Mouse (Mus musculus): ENCODE results near the gene Stx1a. TPM values are rescaled to one million over a fixed set of nuclear protein-coding genes. Genes with fewer than 3 reads are reported as not detected.
A peak's percentile ranks its signal among the peaks of the same experiment; 100 is the strongest.

Stx1a gene
- total and polyA plus RNA-seq, 2 experiments = 0.09 to 1.3 TPM

- H3K36me3 ChIP-seq (ENCODE audit: control insufficient read depth, insufficient read depth, low read length) = no peaks in the 10 kb centered on the region
- peak overlapping the region; percentile 12; the same call in 1 of the 2 replicates for H3K9ac ChIP-seq (ENCODE audit: low read depth, low read length)
- TF ChIP-seq CTCF (IDR thresholded peaks at IDR 0.05; ENCODE audit: low read depth, low read length) = no peak
- TF ChIP-seq POLR2A (IDR thresholded peaks at IDR 0.05; ENCODE audit: extremely low read depth, insufficient read depth, low read length) = no peak
- H3K4me1 ChIP-seq (ENCODE audit: control insufficient read depth, insufficient read depth, low read length) = peaks cover 19% of the 10 kb centered on the region
- peaks cover 8% of the 10 kb centered on the region; the same call in 1 of the 2 replicates for H3K79me2 ChIP-seq (ENCODE audit: control insufficient read depth, insufficient read depth, low read length)
- H3K4me3 ChIP-seq (ENCODE audit: insufficient read depth, low read depth, low read length) = peak overlapping the region; percentile 43; the same call in 1 of the 2 replicates
- no peaks in the 10 kb centered on the region for H3K27me3 ChIP-seq (ENCODE audit: control insufficient read depth, insufficient read depth, low read length)
- WGBS = 76% methylated on average over 26 of the region's 26 CpGs
- no peak for DNase-seq (ENCODE audit: extremely low read depth, low read depth, low spot score)
- H3K27ac ChIP-seq (replicated peaks; ENCODE audit: insufficient read depth, low read depth, low read length) = peak overlapping the region; percentile 13; the same call in 1 of the 2 replicates
These were observed 11.3 kb upstream of the Stx1a start for GRCm38 (mm10) chr5:135011809-135012613.

- peaks cover 19% of the 10 kb centered on the region for H3K4me1 ChIP-seq (ENCODE audit: control insufficient read depth, insufficient read depth, low read length)
- no peaks in the 10 kb centered on the region for H3K27me3 ChIP-seq (ENCODE audit: control insufficient read depth, insufficient read depth, low read length)
- H3K9ac ChIP-seq (ENCODE audit: low read depth, low read length) = no peak overlapping the region
- DNase-seq (ENCODE audit: extremely low read depth, low read depth, low spot score) = peak; percentile 48
- H3K79me2 ChIP-seq (ENCODE audit: control insufficient read depth, insufficient read depth, low read length) = peaks cover 8% of the 10 kb centered on the region; the same call in 1 of the 2 replicates
- no peak overlapping the region for H3K4me3 ChIP-seq (ENCODE audit: insufficient read depth, low read depth, low read length)
- no peaks in the 10 kb centered on the region for H3K36me3 ChIP-seq (ENCODE audit: control insufficient read depth, insufficient read depth, low read length)
- no peak overlapping the region for H3K27ac ChIP-seq (replicated peaks; ENCODE audit: insufficient read depth, low read depth, low read length)
- WGBS = 27% methylated on average over 16 of the region's 16 CpGs
- no peak for TF ChIP-seq POLR2A (IDR thresholded peaks at IDR 0.05; ENCODE audit: extremely low read depth, insufficient read depth, low read length)
- peak; percentile 91 for TF ChIP-seq CTCF (IDR thresholded peaks at IDR 0.05; ENCODE audit: low read depth, low read length)
These were observed 10.4 kb upstream of the Stx1a start for GRCm38 (mm10) chr5:135012671-135013441.

- Histone ChIP-seq H3K27ac (replicated peaks; ENCODE audit: insufficient read depth, low read depth, low read length) (peak overlapping the region; percentile 35; the same call in 1 of the 2 replicates), H3K4me1 (ENCODE audit: control insufficient read depth, insufficient read depth, low read length) (peaks cover 13% of the 10 kb centered on the region), H3K4me3 (ENCODE audit: insufficient read depth, low read depth, low read length) (no peak overlapping the region), H3K36me3 (ENCODE audit: control insufficient read depth, insufficient read depth, low read length) (no peaks in the 10 kb centered on the region), H3K79me2 (ENCODE audit: control insufficient read depth, insufficient read depth, low read length) (peaks cover 8% of the 10 kb centered on the region; the same call in 1 of the 2 replicates), H3K27me3 (ENCODE audit: control insufficient read depth, insufficient read depth, low read length) (no peaks in the 10 kb centered on the region), H3K9ac (ENCODE audit: low read depth, low read length) (no peak overlapping the region)
- DNase-seq (ENCODE audit: extremely low read depth, low read depth, low spot score) = peak; percentile 60
- no peak for TF ChIP-seq POLR2A (IDR thresholded peaks at IDR 0.05; ENCODE audit: extremely low read depth, insufficient read depth, low read length)
- TF ChIP-seq CTCF (IDR thresholded peaks at IDR 0.05; ENCODE audit: low read depth, low read length) = peak; percentile 98
- 8% methylated on average over 7 of the region's 7 CpGs for WGBS
These were observed 7.8 kb upstream of the Stx1a start for GRCm38 (mm10) chr5:135015497-135015896.

- H3K27me3 ChIP-seq (ENCODE audit: control insufficient read depth, insufficient read depth, low read length) = no peaks in the 10 kb centered on the region
- WGBS = 12% methylated on average over 4 of the region's 4 CpGs
- peaks cover 1% of the 10 kb centered on the region; the same call in 1 of the 2 replicates for H3K79me2 ChIP-seq (ENCODE audit: control insufficient read depth, insufficient read depth, low read length)
- H3K36me3 ChIP-seq (ENCODE audit: control insufficient read depth, insufficient read depth, low read length) = no peaks in the 10 kb centered on the region
- H3K4me3 ChIP-seq (ENCODE audit: insufficient read depth, low read depth, low read length) = no peak overlapping the region
- H3K27ac ChIP-seq (replicated peaks; ENCODE audit: insufficient read depth, low read depth, low read length) = peak overlapping the region; percentile 35
- no peak overlapping the region for H3K9ac ChIP-seq (ENCODE audit: low read depth, low read length)
- TF ChIP-seq POLR2A (IDR thresholded peaks at IDR 0.05; ENCODE audit: extremely low read depth, insufficient read depth, low read length) = no peak
- peak; percentile 58; the same call in 1 of the 2 replicates for TF ChIP-seq CTCF (IDR thresholded peaks at IDR 0.05; ENCODE audit: low read depth, low read length)
- DNase-seq (ENCODE audit: extremely low read depth, low read depth, low spot score) = peak; percentile 90
- H3K4me1 ChIP-seq (ENCODE audit: control insufficient read depth, insufficient read depth, low read length) = peaks cover 9% of the 10 kb centered on the region
These were observed 7.0 kb upstream of the Stx1a start for GRCm38 (mm10) chr5:135016224-135016759.

- no peak overlapping the region for H3K27ac ChIP-seq (replicated peaks; ENCODE audit: insufficient read depth, low read depth, low read length)
- H3K9ac ChIP-seq (ENCODE audit: low read depth, low read length) = no peak overlapping the region
- no peaks in the 10 kb centered on the region for H3K79me2 ChIP-seq (ENCODE audit: control insufficient read depth, insufficient read depth, low read length)
- no peak overlapping the region for H3K4me3 ChIP-seq (ENCODE audit: insufficient read depth, low read depth, low read length)
- peak; percentile 67 for DNase-seq (ENCODE audit: extremely low read depth, low read depth, low spot score)
- peaks cover 5% of the 10 kb centered on the region; the same call in 1 of the 2 replicates for H3K27me3 ChIP-seq (ENCODE audit: control insufficient read depth, insufficient read depth, low read length)
- no peak for TF ChIP-seq POLR2A (IDR thresholded peaks at IDR 0.05; ENCODE audit: extremely low read depth, insufficient read depth, low read length)
- no peak for TF ChIP-seq CTCF (IDR thresholded peaks at IDR 0.05; ENCODE audit: low read depth, low read length)
- H3K36me3 ChIP-seq (ENCODE audit: control insufficient read depth, insufficient read depth, low read length) = no peaks in the 10 kb centered on the region
- 14% methylated on average over 6 of the region's 6 CpGs for WGBS
- H3K4me1 ChIP-seq (ENCODE audit: control insufficient read depth, insufficient read depth, low read length) = peaks cover 2% of the 10 kb centered on the region; the same call in 1 of the 2 replicates
These were observed 1.5 kb upstream of the Stx1a start for GRCm38 (mm10) chr5:135021814-135022213.
